Mouse (Mus musculus): ENCODE results near the gene Pcbp3.

DNA sequence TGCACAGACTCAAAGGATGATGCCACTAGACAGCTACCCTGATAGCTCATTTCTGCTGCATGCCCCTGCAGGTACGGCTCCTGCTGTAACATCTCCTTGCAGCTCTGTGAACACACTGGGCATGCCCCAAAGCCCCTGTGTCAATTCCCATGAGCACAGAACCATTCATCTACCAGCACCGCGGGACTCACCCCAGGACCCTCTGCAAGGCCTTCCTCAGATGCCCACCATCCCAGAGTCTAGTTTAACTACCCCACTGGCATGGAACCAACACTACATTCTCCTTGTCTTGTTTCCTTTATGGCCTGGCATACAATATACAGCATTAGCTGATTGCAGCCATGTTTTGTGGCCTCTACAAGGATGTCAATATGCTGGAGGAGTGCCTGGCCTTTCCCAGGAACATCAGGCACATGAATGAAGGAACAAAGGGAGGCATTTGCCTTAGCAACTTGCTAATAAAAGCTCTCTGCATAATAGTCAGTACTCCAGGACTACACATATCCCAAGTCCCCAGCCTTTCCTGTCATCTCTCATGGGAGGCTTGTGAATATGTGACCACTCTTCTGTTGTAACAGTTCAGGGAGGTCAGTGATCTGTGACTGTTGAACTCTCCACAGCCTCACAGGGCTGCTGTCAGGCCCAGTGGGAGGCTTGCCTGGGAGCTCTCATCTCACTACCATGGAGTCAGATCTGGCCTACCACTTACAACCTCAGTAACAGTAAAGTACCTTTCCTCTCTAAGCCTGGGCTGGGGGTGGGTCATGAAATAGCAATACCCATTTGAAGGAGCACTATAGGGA, 78.0 kb downstream of the Pcbp3 start:
- TF ChIP-seq CTCF (IDR thresholded peaks at IDR 0.05; ENCODE audit: low read depth), result no peak
- no peak for TF ChIP-seq EP300 (optimal IDR thresholded peaks at IDR 0.05)

Measured in stomach, postnatal 0 days (tissue).